Mouse (Mus musculus) urinary bladder, postnatal 14 days (tissue): ENCODE measurements around the gene Gm10999.
"Not testable (repeated sequence)": the region's sequence is repeated elsewhere in the genome, so short reads cannot be mapped to it uniquely, and the experiment has no call there.

Source experiments
- DNase-seq: peaks from one replicate; pipeline ENCODE4 v3.0.0; 2021; ENCODE audit warnings: low spot score

Gene Gm10999

GRCm38 (mm10) chr8:129131561-129131960 lies at the start of gene Gm10999:
Gene Gm10999 (minus strand): TSS chr8:129131661.
- no peak for DNase-seq

DNA sequence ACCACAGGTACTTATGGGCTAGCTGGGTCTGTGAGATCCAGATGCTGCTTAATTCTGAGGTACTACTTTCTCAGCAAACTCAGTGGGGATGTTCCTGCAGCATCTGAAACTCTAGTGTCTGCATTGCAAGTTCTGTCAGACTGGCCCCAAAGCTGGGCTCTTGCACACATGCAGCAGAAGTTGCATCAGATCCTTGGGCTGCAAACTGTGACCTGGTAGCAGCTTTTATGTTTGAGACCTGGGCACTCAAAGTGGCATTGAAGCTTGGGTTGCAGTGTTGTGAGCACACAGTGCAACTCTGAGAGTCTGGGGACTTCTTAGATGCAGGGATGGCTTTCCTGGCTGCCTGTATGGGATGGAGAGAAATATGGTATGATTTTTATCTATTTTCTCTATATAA lies 2.0 kb upstream of the Gm10999 start:
- no peak for DNase-seq

DNA sequence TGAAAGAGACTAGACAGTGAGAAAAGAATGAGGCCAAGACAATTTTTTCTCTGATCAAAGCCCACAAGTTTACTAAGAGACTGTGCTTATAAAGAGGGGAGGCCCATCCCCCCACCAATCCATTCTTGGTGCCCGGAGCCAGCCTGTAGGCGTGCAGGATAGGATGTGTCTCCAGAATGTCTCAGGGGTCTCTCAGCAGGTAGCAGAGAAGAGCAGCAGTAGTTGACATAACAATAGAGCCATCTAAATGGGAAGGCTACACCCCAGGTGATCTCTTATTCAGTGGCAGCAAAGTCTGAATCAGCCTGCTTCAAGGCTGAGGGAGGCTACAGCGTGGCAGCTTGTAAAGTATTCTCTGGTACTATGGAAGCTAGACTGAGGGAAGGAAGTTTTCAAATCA lies 15.7 kb downstream of the Gm10999 start:
- DNase-seq, result not testable (repeated sequence)
